Mouse (Mus musculus): Measurements from ENCODE around the gene Mrpl2. TPM values are rescaled to one million over a fixed set of nuclear protein-coding genes. Genes with fewer than 3 reads are reported as not detected.

The Mrpl2 gene
- polyA plus RNA-seq, 1 experiment from 2014 or later = 112 TPM

DNA sequence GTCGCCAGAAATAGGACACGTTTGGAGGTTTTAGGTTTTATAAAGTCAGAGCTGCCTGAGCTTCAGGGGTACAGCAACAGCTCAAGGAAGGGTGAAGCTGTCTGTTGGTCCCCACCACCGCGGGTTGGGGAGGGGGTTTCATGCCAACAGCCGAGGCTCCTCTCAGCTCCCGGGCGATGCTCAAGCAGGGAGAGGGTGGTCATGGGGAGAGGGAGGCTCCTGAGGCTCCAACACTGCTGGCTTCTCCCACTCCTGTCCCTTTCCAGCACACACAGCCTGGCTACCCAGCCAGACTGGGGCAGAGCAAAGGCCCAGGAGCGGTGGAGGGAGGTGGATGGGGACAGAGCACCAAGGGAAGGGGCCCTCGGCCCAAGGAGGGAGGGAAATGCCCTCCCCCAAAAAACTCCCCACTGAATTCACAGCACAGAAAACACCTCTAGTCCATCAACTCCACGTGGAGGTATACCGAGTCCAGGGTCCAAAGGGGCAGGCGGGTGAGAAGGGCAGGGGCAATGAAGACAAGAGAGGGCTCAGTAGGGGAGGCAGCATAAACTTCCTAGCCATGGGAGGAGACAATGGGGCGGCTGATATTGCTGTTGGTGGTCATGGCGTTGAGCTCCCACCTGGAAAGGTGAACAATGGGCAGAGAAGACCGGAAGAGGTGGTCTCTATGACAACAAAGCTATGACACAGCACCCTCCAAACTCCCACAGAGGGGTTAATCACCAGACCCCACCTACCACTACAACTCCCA, 28.7 kb downstream of the Mrpl2 start:
- Histone ChIP-seq H3K4me3 (replicated peaks) (peak overlapping the region; percentile 78), H3K4me2 (peak overlapping the region; percentile 60), H3K9me3 (no peaks in the 10 kb centered on the region), H3K27ac (peak overlapping the region; percentile 87), H3K36me3 (peaks cover 37% of the 10 kb centered on the region), H3K9ac (0 out of 2 replicates have a peak overlapping the region, but pooled peaks have one; percentile 9), H3K27me3 (replicated peaks) (no peaks in the 10 kb centered on the region), H3K4me1 (peaks cover 28% of the 10 kb centered on the region)
- WGBS = 22% methylated on average over 15 of the region's 15 CpGs
- peak; percentile 19; the same call in 1 of the 2 replicates for ATAC-seq (ENCODE audit: insufficient read depth, low FRiP score, low read depth)

DNA sequence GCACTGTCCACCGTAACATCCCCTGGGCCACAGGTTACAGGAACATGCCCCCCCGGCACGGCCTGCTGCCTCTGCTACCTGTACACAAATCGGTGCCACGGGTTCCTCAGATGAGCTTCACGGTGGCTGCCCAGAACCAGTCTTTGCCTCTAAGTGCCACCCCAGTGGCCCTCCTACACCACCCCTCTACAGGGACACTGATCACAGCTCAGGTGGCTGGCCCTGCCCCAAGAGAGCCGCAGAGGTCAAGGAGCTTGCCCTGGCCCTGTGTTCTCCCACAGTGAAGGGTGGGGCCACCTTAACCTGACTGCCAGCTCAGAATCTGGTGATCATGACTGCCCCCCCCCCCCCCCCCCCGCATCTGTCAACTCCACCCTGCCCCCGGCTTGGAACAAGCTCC, 32.4 kb downstream of the Mrpl2 start, which contains the start of gene Mea1:
TSS of gene Mea1 (plus strand) at position 378 of the 400 bp plus-strand sequence.
- 85% methylated on average over 8 of the region's 9 CpGs for WGBS
- peaks cover 34% of the 10 kb centered on the region for H3K4me1 ChIP-seq
- H3K36me3 ChIP-seq = peaks cover 35% of the 10 kb centered on the region
- H3K27me3 ChIP-seq (replicated peaks) = no peaks in the 10 kb centered on the region
- H3K9ac ChIP-seq = peak within 1 kb of the TSS; percentile 5
- peak within 1 kb of the TSS; percentile 97 for H3K4me3 ChIP-seq (replicated peaks)
- peak within 1 kb of the TSS; percentile 95; the same call in 1 of the 2 replicates for H3K27ac ChIP-seq
- H3K4me2 ChIP-seq = peak within 1 kb of the TSS; percentile 61
- no peaks in the 10 kb centered on the region for H3K9me3 ChIP-seq
- no peak for ATAC-seq (ENCODE audit: insufficient read depth, low FRiP score, low read depth)

DNA sequence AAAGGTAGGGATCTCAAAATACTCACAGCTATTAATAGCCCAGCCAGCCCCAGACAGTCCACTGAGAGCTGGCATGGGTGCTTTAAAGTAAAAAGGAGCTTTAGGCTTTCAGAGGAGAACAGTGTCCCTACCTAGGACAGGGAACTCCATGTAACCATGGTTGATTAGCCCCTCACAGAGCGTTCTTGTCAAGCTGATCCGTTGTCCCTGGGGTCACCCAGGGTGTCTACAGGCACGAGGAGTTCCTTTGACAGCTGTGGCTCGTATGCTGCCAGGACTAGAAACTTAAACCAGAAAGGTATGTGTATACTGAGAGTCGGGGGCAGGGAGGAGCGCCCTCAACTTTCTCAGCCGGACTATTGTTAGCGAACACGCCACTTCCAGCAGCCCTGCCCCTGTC, 32.9 kb downstream of the Mrpl2 start:
- Histone ChIP-seq H3K27ac (0 out of 2 replicates have a peak overlapping the region, but pooled peaks have one; percentile 95), H3K4me2 (peak overlapping the region; percentile 61), H3K9me3 (no peaks in the 10 kb centered on the region), H3K4me3 (replicated peaks) (peak overlapping the region; percentile 97), H3K9ac (no peak overlapping the region; the same call in 1 of the 2 replicates), H3K36me3 (peaks cover 40% of the 10 kb centered on the region), H3K4me1 (peaks cover 34% of the 10 kb centered on the region), H3K27me3 (replicated peaks) (no peaks in the 10 kb centered on the region)
- ATAC-seq (ENCODE audit: insufficient read depth, low FRiP score, low read depth) = no peak
- WGBS = 26% methylated on average over 9 of the region's 9 CpGs

DNA sequence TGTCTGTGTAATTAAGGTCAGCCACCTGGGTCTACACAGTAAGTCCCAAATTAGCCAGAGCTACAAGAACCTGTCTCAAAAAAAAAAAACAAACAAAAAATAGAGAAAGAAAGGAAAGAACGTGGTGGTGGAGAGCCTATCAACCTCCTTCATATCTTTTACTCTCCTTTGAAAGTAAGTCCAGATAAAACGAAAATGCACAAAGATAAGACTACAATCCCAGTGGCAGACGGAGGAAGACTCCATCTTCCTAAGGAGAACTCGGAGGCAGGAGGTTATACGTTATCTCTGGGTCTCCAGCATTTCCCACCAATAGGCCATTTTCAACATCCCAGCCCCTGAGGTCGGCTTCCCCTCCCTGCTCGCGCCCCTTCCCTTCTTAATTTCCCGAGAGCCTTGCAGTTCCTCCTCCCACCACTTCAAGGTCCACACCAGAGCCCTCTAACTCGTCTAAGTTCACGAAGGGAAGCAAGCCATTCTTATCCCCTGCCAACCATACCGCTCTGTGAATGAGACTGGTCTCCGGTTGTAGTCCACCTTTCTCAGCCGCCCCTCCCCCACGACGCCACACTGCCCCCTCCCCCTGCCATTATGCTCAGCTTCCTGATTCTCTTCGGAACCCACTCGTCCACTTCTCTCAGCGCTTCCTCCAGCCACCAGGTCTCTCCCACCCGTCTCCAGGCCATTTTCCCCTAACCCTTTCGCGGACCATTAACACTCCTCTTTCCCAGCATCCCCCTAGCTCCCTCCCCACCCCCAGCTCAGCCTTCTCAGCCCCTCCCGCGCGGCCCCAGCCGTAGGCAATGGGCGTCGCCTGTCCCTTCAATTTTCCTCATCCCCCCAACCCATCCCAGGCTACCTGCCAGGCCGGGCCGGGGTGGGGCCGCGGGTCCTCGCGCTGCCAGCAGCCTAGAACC, 34.1 kb downstream of the Mrpl2 start:
- Histone ChIP-seq H3K4me1 (peaks cover 26% of the 10 kb centered on the region), H3K9ac (peak overlapping the region; percentile 61), H3K36me3 (peaks cover 48% of the 10 kb centered on the region), H3K27ac (peak overlapping the region; percentile 95), H3K9me3 (no peaks in the 10 kb centered on the region), H3K27me3 (replicated peaks) (no peaks in the 10 kb centered on the region), H3K4me3 (replicated peaks) (peak overlapping the region; percentile 97), H3K4me2 (peak overlapping the region; percentile 61)
- under 1% methylated on average over 34 of the region's 34 CpGs for WGBS
- no peak; the same call in 1 of the 2 replicates for ATAC-seq (ENCODE audit: insufficient read depth, low FRiP score, low read depth)

DNA sequence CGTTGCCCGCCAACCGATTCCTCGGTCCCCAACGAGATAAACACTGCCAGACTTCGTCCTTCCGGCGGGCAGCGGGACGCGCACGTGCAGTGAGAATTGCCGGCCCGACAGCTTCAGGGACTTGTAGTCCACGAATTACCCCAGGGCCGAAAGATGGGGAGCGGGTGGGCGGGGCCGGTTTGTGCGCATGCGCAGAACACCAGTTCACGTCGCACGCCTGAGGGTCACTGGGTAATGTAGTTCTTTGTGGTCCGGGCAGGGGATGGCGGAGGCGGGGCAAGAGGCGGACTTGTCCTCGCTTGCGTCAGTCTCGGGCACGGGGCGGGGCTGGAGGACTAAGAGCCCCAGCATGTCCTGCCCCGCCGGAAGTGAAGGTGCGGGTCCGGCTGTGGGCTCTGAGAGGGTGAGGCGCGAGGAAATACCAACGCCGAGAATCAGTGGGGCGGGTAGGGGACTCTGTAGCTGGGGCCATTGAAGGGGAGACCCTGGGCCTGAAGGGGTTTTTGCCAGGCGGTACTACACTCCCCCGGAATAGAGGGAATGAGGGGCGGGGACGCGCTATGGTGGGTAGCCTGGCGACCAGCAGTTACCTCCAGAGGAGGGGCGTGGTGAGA, 34.8 kb downstream of the Mrpl2 start, which contains the start of gene Klhdc3:
TSS of gene Klhdc3 (minus strand) at position 155 of the 614 bp plus-strand sequence.
- no peaks in the 10 kb centered on the region for H3K27me3 ChIP-seq (replicated peaks)
- H3K9ac ChIP-seq = peak within 1 kb of the TSS; percentile 61
- peak within 1 kb of the TSS; percentile 95 for H3K27ac ChIP-seq
- H3K4me1 ChIP-seq = peaks cover 26% of the 10 kb centered on the region
- peak within 1 kb of the TSS; percentile 97 for H3K4me3 ChIP-seq (replicated peaks)
- peak within 1 kb of the TSS; percentile 81 for H3K4me2 ChIP-seq
- H3K9me3 ChIP-seq = no peaks in the 10 kb centered on the region
- peak; percentile 96 for ATAC-seq (ENCODE audit: insufficient read depth, low FRiP score, low read depth)
- 0% methylated on average over 49 of the region's 49 CpGs for WGBS
- peaks cover 49% of the 10 kb centered on the region for H3K36me3 ChIP-seq

DNA sequence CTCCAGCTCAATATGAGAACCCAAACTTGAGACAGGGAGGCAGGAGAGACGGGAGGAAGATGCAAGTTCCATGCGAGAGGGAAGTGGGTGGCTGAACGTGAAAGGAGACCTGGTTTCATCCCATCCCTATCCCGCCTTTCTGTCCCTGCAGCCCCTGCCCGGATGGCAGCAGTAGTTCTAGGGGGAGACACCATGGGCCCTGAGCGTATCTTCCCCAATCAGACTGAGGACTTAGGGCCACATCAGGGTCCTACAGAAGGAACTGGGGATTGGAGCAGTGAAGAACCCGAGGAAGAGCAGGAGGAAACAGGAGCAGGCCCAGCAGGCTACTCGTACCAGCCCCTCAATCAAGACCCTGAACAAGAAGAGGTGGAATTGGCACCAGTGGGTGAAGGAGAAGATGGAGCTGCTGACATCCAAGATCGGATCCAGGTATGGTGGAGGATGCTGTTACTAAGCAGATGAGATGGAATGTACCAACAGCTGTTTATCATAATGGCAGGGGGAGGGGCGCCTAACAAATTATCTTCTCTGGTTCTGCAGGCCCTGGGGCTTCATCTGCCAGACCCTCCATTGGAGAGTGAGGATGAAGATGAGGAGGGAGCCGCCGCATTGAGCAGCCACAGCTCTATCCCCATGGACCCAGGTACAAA, 35.6 kb downstream of the Mrpl2 start:
- peaks cover 26% of the 10 kb centered on the region for H3K4me1 ChIP-seq
- no peak for ATAC-seq (ENCODE audit: insufficient read depth, low FRiP score, low read depth)
- H3K4me3 ChIP-seq (replicated peaks) = peak overlapping the region; percentile 97
- no peaks in the 10 kb centered on the region for H3K9me3 ChIP-seq
- H3K9ac ChIP-seq = peak overlapping the region; percentile 33
- no peaks in the 10 kb centered on the region for H3K27me3 ChIP-seq (replicated peaks)
- WGBS = 24% methylated on average over 12 of the region's 12 CpGs
- H3K27ac ChIP-seq = peak overlapping the region; percentile 19
- peaks cover 49% of the 10 kb centered on the region for H3K36me3 ChIP-seq
- H3K4me2 ChIP-seq = peak overlapping the region; percentile 81

DNA sequence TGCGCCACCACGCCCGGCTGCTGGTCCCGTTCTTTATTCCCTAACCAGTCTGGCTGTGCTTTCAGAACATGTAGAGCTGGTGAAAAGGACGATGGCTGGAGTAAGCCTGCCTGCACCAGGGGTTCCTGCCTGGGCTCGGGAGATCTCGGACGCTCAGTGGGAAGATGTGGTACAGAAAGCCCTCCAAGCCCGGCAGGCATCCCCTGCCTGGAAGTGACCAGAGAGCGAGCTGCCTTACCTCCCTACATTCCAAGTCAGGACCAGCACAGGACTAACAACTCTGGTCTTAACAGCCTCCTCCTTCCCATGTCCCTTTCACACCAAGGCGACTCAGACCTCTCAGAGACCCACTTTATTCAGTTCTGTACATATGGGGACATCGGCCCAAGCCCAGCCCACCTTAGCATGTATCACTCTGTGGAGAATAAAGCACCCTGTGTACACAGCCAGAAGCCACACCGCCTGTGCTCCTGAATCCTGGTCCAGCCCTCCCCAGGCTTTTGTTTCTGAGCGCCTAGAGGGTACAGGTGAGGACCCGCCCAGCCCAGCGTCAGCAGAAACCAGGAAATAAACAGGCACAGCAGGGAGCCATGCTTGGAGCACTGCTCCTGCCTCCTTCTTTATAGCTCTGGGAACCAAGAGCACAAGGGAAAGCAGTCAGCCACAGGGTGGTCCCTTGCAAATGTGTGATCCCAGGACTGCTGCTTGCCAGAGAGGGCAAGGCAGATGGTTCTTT, 36.8 kb downstream of the Mrpl2 start:
- Histone ChIP-seq H3K4me2 (no peak overlapping the region), H3K27me3 (replicated peaks) (no peaks in the 10 kb centered on the region), H3K9ac (no peak overlapping the region), H3K4me3 (replicated peaks) (no peak overlapping the region), H3K36me3 (peaks cover 44% of the 10 kb centered on the region), H3K9me3 (no peaks in the 10 kb centered on the region), H3K27ac (peak overlapping the region; percentile 54; the same call in 1 of the 2 replicates), H3K4me1 (peaks cover 26% of the 10 kb centered on the region)
- no peak for ATAC-seq (ENCODE audit: insufficient read depth, low FRiP score, low read depth)
- 79% methylated on average over 16 of the region's 16 CpGs for WGBS

DNA sequence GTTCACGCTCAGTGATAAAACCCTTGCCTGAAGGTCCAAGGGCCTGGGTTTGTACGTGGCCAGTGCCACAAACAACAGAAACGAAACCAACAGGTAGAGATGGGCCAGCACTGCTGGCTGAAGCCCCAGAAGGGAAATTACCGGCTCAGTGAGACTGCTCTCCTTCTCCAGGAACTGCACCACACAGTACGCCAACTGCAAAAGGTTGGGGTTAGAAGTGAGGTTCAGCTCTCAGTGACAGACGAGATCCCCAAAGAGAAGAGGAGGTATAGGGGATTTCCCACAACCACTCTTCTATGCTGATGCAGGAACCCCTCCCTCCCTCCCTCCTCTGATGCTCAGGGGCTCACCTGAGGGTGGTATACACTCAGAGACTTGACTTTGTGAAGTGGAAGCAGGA, 39.9 kb downstream of the Mrpl2 start:
- 85% methylated on average over 6 of the region's 6 CpGs for WGBS
- Histone ChIP-seq H3K4me2 (no peak overlapping the region), H3K27ac (no peak overlapping the region), H3K9ac (no peak overlapping the region), H3K9me3 (no peaks in the 10 kb centered on the region), H3K27me3 (replicated peaks) (no peaks in the 10 kb centered on the region), H3K36me3 (peaks cover 41% of the 10 kb centered on the region), H3K4me1 (peaks cover 9% of the 10 kb centered on the region), H3K4me3 (replicated peaks) (no peak overlapping the region)
- ATAC-seq (ENCODE audit: insufficient read depth, low FRiP score, low read depth) = no peak

DNA sequence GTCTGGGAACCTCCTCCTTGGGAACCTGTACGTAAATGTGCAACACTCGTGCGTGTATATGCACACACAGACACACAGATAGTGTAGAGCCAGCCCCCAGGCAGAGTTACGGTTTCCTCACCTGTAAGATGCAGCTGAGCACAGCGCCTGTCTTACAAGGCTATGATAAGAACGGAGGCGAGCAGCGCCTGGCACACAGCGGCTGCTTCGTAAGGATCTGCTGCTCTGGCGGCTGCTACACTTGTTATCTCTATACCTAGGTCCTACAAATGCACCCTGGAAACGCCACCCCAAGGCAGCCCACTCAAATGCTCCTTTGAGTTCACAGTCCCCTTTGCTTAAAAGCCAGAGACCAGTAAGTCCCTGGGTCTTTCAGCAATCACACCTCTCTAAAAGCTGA, 44.6 kb downstream of the Mrpl2 start:
- Histone ChIP-seq H3K4me1 (no peaks in the 10 kb centered on the region), H3K9ac (no peak overlapping the region), H3K4me2 (no peak overlapping the region), H3K27ac (no peak overlapping the region), H3K9me3 (no peaks in the 10 kb centered on the region), H3K4me3 (replicated peaks) (no peak overlapping the region), H3K36me3 (peaks cover 13% of the 10 kb centered on the region), H3K27me3 (replicated peaks) (no peaks in the 10 kb centered on the region)
- ATAC-seq (ENCODE audit: insufficient read depth, low FRiP score, low read depth) = no peak
- 84% methylated on average over 12 of the region's 12 CpGs for WGBS

DNA sequence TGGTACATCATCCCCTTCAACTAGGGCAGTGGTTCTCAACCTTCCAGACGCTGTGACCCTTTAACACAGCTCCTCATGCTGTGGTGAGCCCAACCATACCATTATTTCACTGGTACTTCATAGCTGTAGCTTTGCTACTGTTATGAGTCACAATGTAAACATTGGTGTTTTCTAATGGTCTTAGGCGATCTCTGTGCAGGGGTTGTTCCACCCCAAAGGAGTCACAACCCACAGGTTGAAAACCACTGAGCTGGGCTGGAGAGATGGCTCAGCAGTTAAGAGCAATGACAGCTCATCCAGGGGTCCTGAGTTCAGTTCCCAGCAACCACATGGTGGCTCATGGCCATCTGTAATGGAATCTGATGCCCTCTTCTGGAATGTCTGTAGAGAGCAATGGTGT, 45.4 kb downstream of the Mrpl2 start:
- Histone ChIP-seq H3K36me3 (peaks cover 9% of the 10 kb centered on the region), H3K4me3 (replicated peaks) (no peak overlapping the region)
- ATAC-seq (ENCODE audit: insufficient read depth, low FRiP score, low read depth) = no peak; the same call in 1 of the 2 replicates

More for the DNA sequence above, 45.4 kb downstream of the Mrpl2 start:
- Histone ChIP-seq H3K9me3 (no peaks in the 10 kb centered on the region), H3K27me3 (replicated peaks) (no peaks in the 10 kb centered on the region), H3K9ac (no peak overlapping the region), H3K4me2 (no peak overlapping the region), H3K4me1 (no peaks in the 10 kb centered on the region), H3K27ac (no peak overlapping the region)
- WGBS = 69% methylated on average over 2 of the region's 2 CpGs
